Mouse (Mus musculus) spleen, adult 2 months (tissue): ENCODE measurements around the gene Nanos3. TPM values are rescaled to one million over a fixed set of nuclear protein-coding genes. Genes with fewer than 3 reads are reported as not detected.

Source experiments
- DNase-seq, 2 experiments: peaks; one replicate each; pipeline versions ENCODE4 v3.0.0 to v3.0.0-alpha.2; 2012 to 2021; ENCODE audit warnings: low spot score in 2 of 2, low read depth in 1 of 2
- H3K27ac ChIP-seq: fragments of 200-500 bp; 2 replicates; pipeline ENCODE4 v1.5.1; 2012; ENCODE audit warnings: low read length, inconsistent platforms; ENCODE audit not compliant: insufficient read depth
- H3K27me3 ChIP-seq: fragments of 200-500 bp; 2 replicates; pipeline ENCODE4 v1.6.1; 2012; ENCODE audit warnings: mild to moderate bottlenecking, moderate library complexity, low read length, inconsistent platforms; ENCODE audit not compliant: control insufficient read depth, insufficient read depth
- H3K36me3 ChIP-seq: fragments of 200-500 bp; 2 replicates; pipeline ENCODE4 v1.6.1; 2012; ENCODE audit warnings: mild to moderate bottlenecking, low read length, inconsistent platforms; ENCODE audit not compliant: control insufficient read depth, insufficient read depth
- H3K4me1 ChIP-seq: fragments of 200-500 bp; 2 replicates; pipeline ENCODE4 v1.6.1; 2011; ENCODE audit warnings: inconsistent platforms; ENCODE audit not compliant: control insufficient read depth, insufficient read depth, insufficient read length
- H3K4me3 ChIP-seq: fragments of 200-500 bp; 2 replicates; pipeline ENCODE4 v1.5.1; 2011; ENCODE audit warnings: mild to moderate bottlenecking, inconsistent platforms; ENCODE audit not compliant: insufficient read depth, insufficient read length; ENCODE audit errors: extremely low read depth
- CTCF ChIP-seq: fragments of 200-500 bp; IDR thresholded peaks from 2 replicates; pipeline ENCODE4 v1.5.1; 2011; ENCODE audit warnings: mild to moderate bottlenecking, inconsistent platforms; ENCODE audit not compliant: insufficient read depth, insufficient read length, insufficient replicate concordance; ENCODE audit errors: extremely low read depth
- POLR2A ChIP-seq: fragments of 200-500 bp; IDR thresholded peaks from 2 replicates; pipeline ENCODE4 v1.6.1; 2011; ENCODE audit warnings: low read depth, low read length, inconsistent platforms
- WGBS: fragments of 180-500 bp; shearing (Covaris S2); methylation state at CpG from one replicate; pipeline ENCODE4 v1.1.7; 2018; 5-methylcytosine and 5-hydroxymethylcytosine counted together
- polyA plus RNA-seq: library from polyadenylated mRNA; depleted of rRNA; stranded (reverse); fragments of >200 nt; gene quantifications from 2 replicates; pipeline ENCODE4 v1.2.3, GENCODE M21; 2012

Gene Nanos3
- polyA plus RNA-seq, 1 experiment: not detected

DNA sequence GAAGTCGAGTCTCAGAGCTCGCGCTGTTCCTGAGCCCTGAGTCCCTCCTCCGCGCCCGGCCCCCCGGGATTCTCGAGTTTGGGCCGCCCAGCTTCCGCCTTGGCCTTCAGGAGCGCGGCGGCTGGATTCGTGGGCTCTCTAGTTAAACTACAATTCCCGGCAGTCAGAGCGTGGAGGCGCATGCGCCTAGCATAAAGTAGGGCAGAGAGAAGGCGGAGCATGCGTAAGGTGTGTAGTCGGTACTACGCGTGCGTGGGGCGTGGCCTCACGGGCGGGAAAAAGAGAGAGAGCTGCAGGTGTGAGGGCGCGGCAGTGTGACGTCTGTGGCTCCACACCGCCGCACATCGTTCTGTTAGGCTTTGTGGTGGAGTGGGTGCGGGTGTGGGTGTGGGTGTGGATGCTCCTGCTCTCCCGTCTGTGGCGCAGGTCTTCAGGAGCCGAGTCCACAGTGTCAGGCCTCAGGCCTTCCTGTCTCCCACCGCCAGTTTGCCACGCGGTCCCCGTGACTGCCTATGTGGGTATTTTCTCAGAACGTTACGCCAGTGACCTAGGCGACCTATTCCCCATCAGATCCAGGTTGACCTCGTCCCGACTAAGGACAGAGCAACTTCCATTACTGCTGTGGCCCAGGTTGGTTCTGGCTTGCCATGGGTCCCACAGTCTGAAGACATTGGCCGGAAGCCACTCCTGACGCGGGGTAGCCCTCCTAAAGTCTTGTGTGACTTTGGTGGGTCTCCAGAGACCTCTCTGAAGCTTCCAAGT lies 37.1 kb downstream of the Nanos3 start, which contains the start of the genes Cc2d1a and 4930432K21Rik:
Gene Cc2d1a (minus strand): TSS at position 168 of the 762 bp plus-strand sequence.
Gene 4930432K21Rik (plus strand): TSS at position 257 of the 762 bp plus-strand sequence.
- no peak for TF ChIP-seq CTCF
- TF ChIP-seq POLR2A: peak; percentile 30; the same call in 1 of the 2 replicates
- H3K4me1 ChIP-seq: peaks cover 2% of the 10 kb centered on the region; the same call in 1 of the 2 replicates
- peak within 1 kb of the TSS; percentile 78 for H3K4me3 ChIP-seq
- WGBS: 15% methylated on average over 49 of the region's 49 CpGs
- DNase-seq: peak; percentile 90 to 93
- H3K36me3 ChIP-seq: peaks cover 11% of the 10 kb centered on the region
- peak within 1 kb of the TSS; percentile 16; the same call in 1 of the 2 replicates for H3K27ac ChIP-seq
- H3K27me3 ChIP-seq: no peaks in the 10 kb centered on the region

DNA sequence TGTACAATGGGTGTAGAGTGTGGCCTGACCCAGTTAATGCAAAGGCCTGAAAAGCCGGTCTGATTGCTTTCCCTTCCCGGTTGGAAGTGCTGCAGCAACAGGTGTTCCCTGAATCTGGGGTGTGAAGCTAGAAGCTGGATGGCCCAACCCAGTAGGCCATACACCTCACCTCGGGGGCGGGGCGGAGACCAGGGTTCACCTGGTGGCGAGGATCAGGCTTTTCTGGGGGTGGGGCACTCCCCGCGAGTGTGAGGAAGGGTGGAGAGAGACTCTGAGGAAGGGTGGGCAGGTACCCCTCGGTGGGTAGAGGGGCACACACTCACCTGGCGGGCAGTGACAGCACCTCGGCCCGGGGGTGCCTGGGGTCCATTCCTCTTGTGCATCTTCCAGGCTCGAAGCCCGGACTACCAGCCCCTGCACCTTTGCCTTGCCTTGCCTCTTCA lies 37.7 kb downstream of the Nanos3 start:
- Histone ChIP-seq H3K36me3 (peaks cover 14% of the 10 kb centered on the region), H3K4me3 (peak overlapping the region; percentile 78), H3K27ac (0 out of 2 replicates have a peak overlapping the region, but pooled peaks have one; percentile 15), H3K4me1 (peaks cover 2% of the 10 kb centered on the region; the same call in 1 of the 2 replicates), H3K27me3 (no peaks in the 10 kb centered on the region)
- TF ChIP-seq POLR2A (no peak), CTCF (no peak)
- 5% methylated on average over 14 of the region's 14 CpGs for WGBS
- DNase-seq: peak in 1 of 2 experiments; percentile 37

DNA sequence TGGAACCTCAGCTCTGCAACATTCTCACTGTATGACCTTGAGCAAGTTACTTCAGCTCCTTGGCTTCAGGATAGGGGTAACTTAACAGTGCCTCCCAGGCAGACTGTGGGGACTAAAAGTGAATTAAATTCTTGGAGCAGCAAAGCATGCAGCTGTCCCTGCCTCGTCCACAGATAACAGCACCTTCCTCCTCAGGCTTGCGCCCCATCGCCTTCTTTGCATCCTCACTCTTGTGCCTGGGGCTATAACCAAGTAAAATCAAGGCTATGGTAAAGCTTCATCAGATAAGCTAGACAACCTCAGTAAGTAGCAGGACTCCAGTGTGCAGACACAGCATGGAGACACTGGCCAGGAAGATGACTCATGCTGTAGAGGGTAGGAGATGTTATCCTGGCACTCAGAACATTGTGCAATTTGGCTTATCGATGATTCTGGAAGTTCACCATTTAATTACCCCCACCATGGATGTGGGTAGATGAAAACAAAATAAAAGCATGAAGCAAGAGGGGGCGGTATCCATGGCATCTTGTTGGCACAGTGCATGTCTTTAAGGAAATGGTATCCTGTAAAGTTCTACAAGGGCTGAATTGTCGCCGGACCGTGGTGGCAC lies 40.3 kb downstream of the Nanos3 start:
- Histone ChIP-seq H3K27ac (no peak overlapping the region), H3K27me3 (no peaks in the 10 kb centered on the region), H3K4me1 (peaks cover 2% of the 10 kb centered on the region; the same call in 1 of the 2 replicates), H3K36me3 (peaks cover 35% of the 10 kb centered on the region), H3K4me3 (no peak overlapping the region)
- no peak for DNase-seq
- 90% methylated on average over 8 of the region's 8 CpGs for WGBS
- no peak for TF ChIP-seq CTCF
- no peak for TF ChIP-seq POLR2A

DNA sequence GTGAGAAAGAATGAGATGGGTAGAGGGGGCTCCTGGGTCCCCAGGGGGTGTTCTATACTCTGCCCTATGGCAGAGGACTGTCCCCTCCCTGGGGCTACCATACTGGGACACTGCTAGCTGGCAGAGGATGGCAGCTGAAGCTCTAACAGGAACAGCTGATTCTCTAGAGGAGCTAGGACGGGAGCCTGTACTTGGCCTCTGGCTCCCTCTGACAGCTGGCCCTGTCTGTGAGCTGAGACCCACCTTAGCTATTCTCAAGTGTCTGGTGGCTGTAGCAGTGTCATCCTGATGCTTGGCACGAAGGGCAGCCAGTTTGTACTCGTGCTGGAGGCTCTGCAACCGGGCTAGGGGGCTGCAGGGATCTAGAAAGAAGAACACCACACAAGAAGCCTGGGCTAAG lies 44.2 kb downstream of the Nanos3 start:
- no peak overlapping the region for H3K4me3 ChIP-seq
- no peak overlapping the region for H3K27ac ChIP-seq
- WGBS: 82% methylated on average over 4 of the region's 4 CpGs
- H3K36me3 ChIP-seq: peaks cover 60% of the 10 kb centered on the region
- DNase-seq: no peak
- H3K27me3 ChIP-seq: no peaks in the 10 kb centered on the region
- no peak for TF ChIP-seq CTCF
- TF ChIP-seq POLR2A: no peak
- H3K4me1 ChIP-seq: no peaks in the 10 kb centered on the region

DNA sequence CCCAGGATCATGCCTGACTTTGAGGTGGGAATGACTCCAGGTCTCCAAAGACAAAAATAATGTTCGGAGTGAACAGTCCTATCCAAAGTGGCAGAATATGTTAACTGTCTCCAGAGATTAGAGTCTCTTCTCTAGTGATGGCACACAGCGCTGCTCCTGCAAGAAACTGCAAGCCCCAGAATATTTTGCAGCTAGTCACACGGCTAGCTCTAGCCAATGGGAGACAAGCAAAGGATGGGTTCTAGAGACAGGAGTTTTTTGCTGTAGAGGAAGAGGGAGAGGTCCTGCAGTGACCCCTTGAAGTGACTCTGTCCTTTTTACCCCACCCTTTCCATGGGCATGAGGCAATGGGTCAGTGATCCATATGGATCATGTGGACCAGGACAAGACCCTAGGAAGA lies 47.2 kb downstream of the Nanos3 start:
- no peaks in the 10 kb centered on the region for H3K27me3 ChIP-seq
- H3K27ac ChIP-seq: no peak overlapping the region
- H3K4me1 ChIP-seq: 0 out of 2 replicates have a peak, but pooled peaks cover 2% of the 10 kb centered on the region
- TF ChIP-seq CTCF: no peak
- no peak for TF ChIP-seq POLR2A
- H3K36me3 ChIP-seq: peaks cover 69% of the 10 kb centered on the region
- no peak for DNase-seq
- WGBS: 93% methylated on average over 3 of the region's 3 CpGs
- H3K4me3 ChIP-seq: no peak overlapping the region

DNA sequence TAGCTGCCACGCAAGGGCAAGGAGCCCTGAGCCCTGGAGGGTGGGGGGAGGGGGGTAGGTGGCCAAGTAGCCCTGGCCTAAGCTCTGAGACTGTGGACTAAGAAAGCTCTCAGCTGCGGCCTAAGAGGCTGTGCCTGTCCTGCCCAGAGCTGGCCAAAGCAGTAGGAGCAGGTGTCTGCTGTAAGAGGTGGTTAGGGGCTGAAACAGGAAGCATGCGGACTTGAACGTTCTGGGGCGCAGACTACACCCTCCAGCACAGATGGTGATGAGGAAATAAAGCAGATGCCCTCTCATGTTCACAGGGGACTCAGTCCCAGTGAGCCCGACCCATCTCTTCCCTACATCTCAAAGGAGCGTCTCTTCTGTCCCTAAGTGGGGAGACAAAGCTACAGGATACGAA lies 52.8 kb downstream of the Nanos3 start:
- WGBS: 34% methylated on average over 8 of the region's 8 CpGs
- H3K27ac ChIP-seq: peak overlapping the region; percentile 43
- peaks cover 7% of the 10 kb centered on the region; the same call in 1 of the 2 replicates for H3K4me1 ChIP-seq
- H3K4me3 ChIP-seq: no peak overlapping the region
- TF ChIP-seq POLR2A (no peak), CTCF (no peak)
- no peak for DNase-seq
- no peaks in the 10 kb centered on the region for H3K27me3 ChIP-seq
- H3K36me3 ChIP-seq: peaks cover 29% of the 10 kb centered on the region
